Mouse (Mus musculus) kidney, postnatal 0 days (tissue): ENCODE results near the gene Cep41. TPM values are rescaled to one million over a fixed set of nuclear protein-coding genes. Genes with fewer than 3 reads are reported as not detected.

Experiments used
- ATAC-seq: fragments of 200-750 bp; cut with Nextera tagmentation; replicated peaks from 2 replicates; pipeline ENCODE4 v1.8.0; 2017; ENCODE audit warnings: low read depth, moderate number of reproducible peaks, moderate TSS enrichment, moderate library complexity; ENCODE audit not compliant: low FRiP score
- DNase-seq: peaks from one replicate; pipeline ENCODE4 v3.0.0-alpha.2; 2016; ENCODE audit warnings: low spot score
- H3K27ac ChIP-seq: fragments of 300-500 bp; sonication (generic); 2 replicates; pipeline ENCODE4 v1.5.1; 2014; ENCODE audit warnings: mild to moderate bottlenecking
- H3K27me3 ChIP-seq: fragments of 300-500 bp; sonication (generic); 2 replicates; pipeline ENCODE4 v1.6.1; 2014; ENCODE audit warnings: low read length, mixed read lengths; ENCODE audit not compliant: insufficient read depth
- H3K36me3 ChIP-seq: fragments of 300-500 bp; sonication (generic); 2 replicates; pipeline ENCODE4 v1.6.1; 2014; ENCODE audit warnings: low read length, mixed read lengths; ENCODE audit not compliant: insufficient read depth
- H3K4me1 ChIP-seq: fragments of 300-500 bp; sonication (generic); replicated peaks from 2 replicates; pipeline ENCODE4 v1.6.1; 2014; ENCODE audit warnings: antibody characterized with exemption, low read length, mixed read lengths; ENCODE audit not compliant: insufficient read depth
- H3K4me2 ChIP-seq: fragments of 300-500 bp; sonication (generic); 2 replicates; pipeline ENCODE4 v1.6.1; 2014; ENCODE audit warnings: mild to moderate bottlenecking, low read length, moderate library complexity, mixed read lengths
- H3K4me3 ChIP-seq: fragments of 300-500 bp; sonication (generic); replicated peaks from 2 replicates; pipeline ENCODE4 v1.5.1; 2014; ENCODE audit warnings: low read depth, low read length
- H3K9ac ChIP-seq: fragments of 300-500 bp; sonication (generic); 2 replicates; pipeline ENCODE4 v1.6.1; 2014; ENCODE audit warnings: low read depth, low read length
- H3K9me3 ChIP-seq: fragments of 300-500 bp; sonication (generic); replicated peaks from 2 replicates; pipeline ENCODE4 v1.6.1; 2016; ENCODE audit warnings: low read length, inconsistent platforms, mixed read lengths
- CTCF ChIP-seq: IDR thresholded peaks from 2 replicates; pipeline ENCODE4 v1.5.1; 2016; ENCODE audit warnings: antibody characterized with exemption, low read depth, mild to moderate bottlenecking, moderate library complexity
- WGBS: fragments of 180-500 bp; shearing (Covaris S2); extraction: QIAGEN DNeasy Blood & Tissue Kit; methylation state at CpG from one replicate; pipeline ENCODE4 v1.1.7; 2014; 5-methylcytosine and 5-hydroxymethylcytosine counted together
- polyA plus RNA-seq: library from polyadenylated mRNA; unstranded; fragments of >200 nt; fragmentation: Nextera tagmentation; extraction: Ambion mirVana; gene quantifications from 2 replicates; pipeline ENCODE4 v1.2.1, GENCODE M21; 2015

The Cep41 gene
- polyA plus RNA-seq, 1 experiment from 2014 or later: 12.1 TPM

- H3K27me3 ChIP-seq: no peaks in the 10 kb centered on the region
- TF ChIP-seq CTCF: no peak
- 72% methylated on average over 5 of the region's 5 CpGs for WGBS
- no peak overlapping the region for H3K27ac ChIP-seq
- peaks cover 17% of the 10 kb centered on the region; the same call in 1 of the 2 replicates for H3K4me1 ChIP-seq
- H3K36me3 ChIP-seq: no peaks in the 10 kb centered on the region
- no peak overlapping the region for H3K9ac ChIP-seq
- H3K4me2 ChIP-seq: no peak overlapping the region
- H3K4me3 ChIP-seq: no peak overlapping the region
- H3K9me3 ChIP-seq: no peaks in the 10 kb centered on the region
- ATAC-seq (no peak), DNase-seq (no peak)
Measured at GRCm38 (mm10) chr6:30671696-30672095, 21.9 kb downstream of the Cep41 start.

- no peak overlapping the region for H3K9ac ChIP-seq
- H3K4me2 ChIP-seq: no peak overlapping the region
- no peaks in the 10 kb centered on the region for H3K9me3 ChIP-seq
- peaks cover 3% of the 10 kb centered on the region; the same call in 1 of the 2 replicates for H3K4me1 ChIP-seq
- no peak for DNase-seq
- H3K36me3 ChIP-seq: no peaks in the 10 kb centered on the region
- no peak overlapping the region for H3K4me3 ChIP-seq
- no peak overlapping the region for H3K27ac ChIP-seq
- no peak for TF ChIP-seq CTCF
- ATAC-seq: no peak
- H3K27me3 ChIP-seq: no peaks in the 10 kb centered on the region
- 42% methylated on average over 5 of the region's 5 CpGs for WGBS
Measured at GRCm38 (mm10) chr6:30667585-30667984, 26.0 kb downstream of the Cep41 start.

- ATAC-seq: no peak
Measured at GRCm38 (mm10) chr6:30666043-30666442, 27.5 kb downstream of the Cep41 start.

GRCm38 (mm10) chr6:30665296-30665695, 28.3 kb downstream of the Cep41 start:
- Histone ChIP-seq H3K27ac (peak overlapping the region; percentile 57), H3K9ac (no peak overlapping the region), H3K4me3 (no peak overlapping the region), H3K4me1 (peaks cover 3% of the 10 kb centered on the region; the same call in 1 of the 2 replicates), H3K36me3 (no peaks in the 10 kb centered on the region), H3K9me3 (no peaks in the 10 kb centered on the region), H3K27me3 (no peaks in the 10 kb centered on the region), H3K4me2 (no peak overlapping the region)
- DNase-seq (no peak), ATAC-seq (no peak)
- TF ChIP-seq CTCF: no peak
- 55% methylated on average over 4 of the region's 4 CpGs for WGBS

More at GRCm38 (mm10) chr6:30666043-30666442, 27.5 kb downstream of the Cep41 start:
- DNase-seq: no peak
- Histone ChIP-seq H3K27me3 (no peaks in the 10 kb centered on the region), H3K4me1 (peaks cover 3% of the 10 kb centered on the region; the same call in 1 of the 2 replicates), H3K4me3 (no peak overlapping the region), H3K4me2 (no peak overlapping the region), H3K36me3 (no peaks in the 10 kb centered on the region), H3K9me3 (no peaks in the 10 kb centered on the region), H3K27ac (no peak overlapping the region), H3K9ac (no peak overlapping the region)
- 47% methylated on average over 6 of the region's 6 CpGs for WGBS
- no peak for TF ChIP-seq CTCF

GRCm38 (mm10) chr6:30664776-30665175, 28.8 kb downstream of the Cep41 start:
- no peak for TF ChIP-seq CTCF
- Histone ChIP-seq H3K27ac (peak overlapping the region; percentile 57), H3K4me1 (peaks cover 3% of the 10 kb centered on the region; the same call in 1 of the 2 replicates), H3K4me3 (no peak overlapping the region), H3K27me3 (no peaks in the 10 kb centered on the region), H3K9me3 (no peaks in the 10 kb centered on the region), H3K36me3 (no peaks in the 10 kb centered on the region), H3K4me2 (no peak overlapping the region), H3K9ac (no peak overlapping the region)
- WGBS: 69% methylated on average over 6 of the region's 6 CpGs
- no peak for ATAC-seq
- no peak for DNase-seq

- H3K4me2 ChIP-seq: no peak overlapping the region
- ATAC-seq: no peak
- WGBS: 62% methylated on average over 9 of the region's 9 CpGs
- H3K27me3 ChIP-seq: no peaks in the 10 kb centered on the region
- H3K27ac ChIP-seq: no peak overlapping the region
- no peak overlapping the region for H3K4me3 ChIP-seq
- no peak for TF ChIP-seq CTCF
- H3K9me3 ChIP-seq: no peaks in the 10 kb centered on the region
- no peak overlapping the region for H3K9ac ChIP-seq
- DNase-seq: peak; percentile 35
- H3K36me3 ChIP-seq: no peaks in the 10 kb centered on the region
- H3K4me1 ChIP-seq: peaks cover 18% of the 10 kb centered on the region
Measured at GRCm38 (mm10) chr6:30658619-30659018, 34.9 kb downstream of the Cep41 start.

- H3K4me1 ChIP-seq: peaks cover 25% of the 10 kb centered on the region
- ATAC-seq: no peak
- WGBS: 84% methylated on average over 12 of the region's 12 CpGs
Measured at GRCm38 (mm10) chr6:30657279-30657678, 36.3 kb downstream of the Cep41 start.

More at GRCm38 (mm10) chr6:30657279-30657678, 36.3 kb downstream of the Cep41 start:
- no peak overlapping the region for H3K4me2 ChIP-seq
- H3K27ac ChIP-seq: peak overlapping the region; percentile 62
- H3K27me3 ChIP-seq: no peaks in the 10 kb centered on the region
- DNase-seq: no peak
- H3K9ac ChIP-seq: no peak overlapping the region
- no peaks in the 10 kb centered on the region for H3K36me3 ChIP-seq
- H3K9me3 ChIP-seq: no peaks in the 10 kb centered on the region
- no peak overlapping the region for H3K4me3 ChIP-seq
- TF ChIP-seq CTCF: no peak
